Mouse (Mus musculus) mature B cell (primary cell): ENCODE results near the gene Tnfrsf9.
"Not testable (repeated sequence)": the region's sequence is repeated elsewhere in the genome, so short reads cannot be mapped to it uniquely, and the experiment has no call there.

Experiments used
- in situ Hi-C: fragments of 300-500 bp; cut with MboI; formaldehyde crosslinking; loops from 2 replicates; pipeline ENCODE4 v1.14.3; 2019

Gene Tnfrsf9

DNA sequence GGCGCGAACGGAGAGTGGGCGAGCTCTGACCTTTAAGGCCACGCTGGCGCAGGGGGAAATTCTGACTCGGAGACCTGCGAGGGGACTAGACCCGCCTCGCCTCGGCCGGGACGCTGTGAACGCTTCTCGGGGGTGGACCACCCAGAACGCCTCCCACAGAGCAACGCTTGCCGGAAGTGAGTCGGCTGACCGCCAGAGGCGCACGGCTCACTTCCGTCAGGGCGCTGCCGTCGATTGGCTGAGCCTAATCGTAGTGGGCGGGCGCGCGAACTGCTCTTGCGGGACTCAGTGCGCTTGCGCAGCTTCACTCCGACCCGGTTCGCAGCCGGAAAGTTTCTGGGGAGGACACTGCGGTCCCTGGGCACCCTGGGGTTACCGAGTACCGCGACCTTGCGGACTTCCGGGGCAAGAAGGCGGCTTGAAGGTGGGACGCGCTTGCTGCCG, at the start of gene Tnfrsf9, which contains the start of gene Park7:
TSS of gene Tnfrsf9 (plus strand) at position 273 of the 444 bp plus-strand sequence.
TSS of gene Park7 (minus strand) at position 148 of the 444 bp plus-strand sequence.
- in situ Hi-C loops = no loop called here

- in situ Hi-C loops = no loop called here
These were observed 49.0 kb upstream of the Tnfrsf9 start for GRCm38 (mm10) chr4:150865371-150865770.

- in situ Hi-C loops = no loop called here
These were observed 48.3 kb upstream of the Tnfrsf9 start for GRCm38 (mm10) chr4:150866069-150866468.

DNA sequence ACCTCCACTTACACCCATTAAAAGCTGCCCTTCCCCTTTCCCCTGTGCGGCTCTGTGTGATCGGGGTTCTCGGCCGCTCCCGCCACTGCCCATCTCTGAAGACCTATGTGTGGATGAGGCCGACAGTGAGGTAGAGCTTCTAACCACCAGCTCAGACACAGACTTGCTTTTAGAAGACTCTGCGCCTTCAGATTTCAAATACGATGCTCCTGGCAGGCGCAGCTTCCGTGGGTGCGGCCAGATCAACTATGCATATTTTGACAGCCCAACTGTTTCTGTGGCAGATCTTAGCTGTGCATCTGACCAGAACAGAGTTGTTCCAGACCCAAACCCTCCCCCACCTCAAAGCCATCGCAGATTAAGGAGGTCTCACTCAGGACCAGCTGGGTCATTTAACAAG, 47.9 kb upstream of the Tnfrsf9 start:
- in situ Hi-C loops = no loop called here

DNA sequence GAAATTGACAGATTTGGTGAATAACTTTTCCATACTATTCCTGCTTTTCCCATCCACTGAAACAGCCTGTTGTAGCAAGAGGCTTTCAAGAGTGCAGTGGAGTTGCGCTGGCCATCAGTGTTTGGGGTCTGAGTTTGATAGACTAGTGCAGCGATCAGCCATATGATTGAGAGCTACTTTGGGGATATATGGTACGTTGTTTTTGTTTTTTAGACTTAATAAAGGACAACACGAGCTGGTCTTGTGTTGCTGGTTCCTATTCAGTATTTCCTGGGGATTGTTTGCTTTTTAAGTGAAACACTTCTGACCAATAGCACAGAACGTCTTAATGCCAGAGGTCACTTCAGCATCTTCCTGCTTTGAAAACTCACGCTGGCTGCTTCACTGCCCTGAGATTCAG, 46.2 kb upstream of the Tnfrsf9 start:
- in situ Hi-C loops = no loop called here

DNA sequence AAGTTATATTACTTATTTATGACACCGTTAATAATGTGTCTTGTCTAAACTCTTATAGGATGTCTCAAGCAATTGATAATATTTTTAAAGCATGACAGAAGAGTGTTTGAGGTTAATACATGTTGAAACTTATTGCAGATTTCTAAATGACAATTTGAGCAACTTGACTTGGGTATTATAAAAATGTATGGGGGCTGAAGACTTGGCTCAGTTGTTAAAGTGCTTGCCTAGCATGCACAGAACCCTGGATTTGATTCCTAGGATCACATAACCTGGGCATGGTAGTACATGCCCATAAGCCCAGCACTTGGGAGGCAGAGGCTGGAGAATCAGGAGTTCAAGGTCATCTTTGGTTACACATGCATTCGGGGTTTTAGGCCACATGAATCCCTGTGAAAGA, 45.5 kb upstream of the Tnfrsf9 start:
- in situ Hi-C loops = no loop called here

- in situ Hi-C loops = no loop called here
These were observed 44.8 kb upstream of the Tnfrsf9 start for GRCm38 (mm10) chr4:150869276-150870197.

DNA sequence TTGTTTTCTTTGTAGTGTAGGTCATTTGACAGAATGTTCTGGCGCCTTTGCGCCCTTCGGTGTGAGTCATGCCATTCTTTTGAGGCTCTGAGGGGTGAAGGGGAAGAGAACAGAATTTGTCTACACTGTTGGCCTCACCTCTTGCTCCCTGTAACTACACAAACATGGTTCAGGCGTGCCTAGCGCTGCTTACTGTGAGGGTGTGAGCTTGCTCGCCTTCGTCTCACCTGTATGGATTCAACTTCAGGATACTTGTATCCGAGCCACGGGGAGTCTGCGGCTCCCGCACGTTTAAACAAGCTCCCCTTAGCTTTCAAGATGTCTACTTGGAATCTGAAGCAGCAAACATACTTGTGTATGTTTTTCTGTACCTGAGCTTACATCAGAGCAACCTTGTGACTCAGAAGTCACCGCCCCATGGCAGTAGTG, 43.4 kb upstream of the Tnfrsf9 start:
- in situ Hi-C loops = no loop called here

- in situ Hi-C loops = no loop called here
These were observed 42.8 kb upstream of the Tnfrsf9 start for GRCm38 (mm10) chr4:150871392-150872138.

GRCm38 (mm10) chr4:150872139-150872651, 42.2 kb upstream of the Tnfrsf9 start:
- in situ Hi-C loops = no loop called here

DNA sequence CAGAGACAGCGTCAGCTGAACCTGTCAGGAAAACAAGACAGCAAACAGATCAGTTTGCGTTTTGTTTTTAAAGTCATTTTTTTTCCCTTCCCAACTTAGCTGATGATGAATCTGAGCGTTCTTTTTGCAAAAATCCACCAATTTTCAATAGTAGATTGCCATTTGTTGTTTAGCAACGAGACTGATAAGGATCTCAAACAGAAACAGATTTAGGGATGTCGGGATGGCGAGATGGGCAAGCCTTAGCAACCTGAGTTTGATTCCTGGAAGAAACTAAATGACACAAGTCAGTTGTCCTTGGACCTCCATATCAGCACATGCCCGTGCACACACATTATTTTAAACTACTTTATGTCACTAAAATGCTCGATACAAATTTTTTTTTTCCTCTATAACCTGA, 41.7 kb upstream of the Tnfrsf9 start:
- in situ Hi-C loops = no loop called here

DNA sequence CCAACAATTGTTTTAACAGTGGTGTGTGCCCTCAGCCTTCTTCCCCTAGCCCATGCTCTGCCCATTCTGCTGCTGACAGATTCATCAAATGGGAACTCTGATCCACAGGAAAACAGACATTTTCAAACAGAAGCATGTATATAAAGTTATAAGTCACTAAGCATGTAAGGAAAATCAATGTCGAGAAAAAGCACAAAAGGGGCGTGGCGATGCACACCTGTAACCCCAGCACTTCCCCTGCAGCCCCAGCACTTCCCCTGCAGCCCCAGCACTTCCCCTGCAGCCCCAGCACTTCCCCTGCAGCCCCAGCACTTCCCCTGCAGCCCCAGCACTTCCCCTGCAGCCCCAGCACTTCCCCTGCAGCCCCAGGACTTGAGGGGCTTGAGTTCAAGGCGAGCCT, 39.9 kb upstream of the Tnfrsf9 start:
- in situ Hi-C loops = not testable (repeated sequence)

- in situ Hi-C loops = no loop called here
These were observed 39.0 kb upstream of the Tnfrsf9 start for GRCm38 (mm10) chr4:150875393-150875792.

- in situ Hi-C loops = no loop called here
These were observed 34.7 kb upstream of the Tnfrsf9 start for GRCm38 (mm10) chr4:150879631-150880030.

GRCm38 (mm10) chr4:150880364-150880763, 34.0 kb upstream of the Tnfrsf9 start:
- in situ Hi-C loops = no loop called here

- in situ Hi-C loops = no loop called here
These were observed 31.7 kb upstream of the Tnfrsf9 start for GRCm38 (mm10) chr4:150882632-150883031.

DNA sequence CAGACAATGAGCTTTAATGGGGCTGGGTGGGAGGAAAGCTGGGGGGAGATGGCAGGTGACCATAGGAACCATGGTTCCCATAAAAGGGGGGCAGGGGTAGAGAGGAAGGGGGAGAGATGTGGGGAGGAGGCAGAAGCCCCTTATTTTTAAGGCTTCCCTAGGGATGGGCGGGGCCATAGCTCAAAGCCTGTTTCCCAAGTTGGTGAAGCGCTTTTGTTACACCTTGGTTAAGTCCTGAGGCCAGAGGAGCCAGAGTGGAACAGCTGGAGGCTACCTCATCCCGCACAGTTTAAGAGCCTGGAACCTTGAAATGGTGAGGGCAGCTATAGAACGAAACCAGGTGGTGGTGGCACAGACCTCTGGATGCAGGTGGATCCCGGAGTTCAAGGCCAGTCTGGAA, 26.5 kb upstream of the Tnfrsf9 start:
- in situ Hi-C loops = no loop called here

- in situ Hi-C loops = no loop called here
These were observed 25.9 kb upstream of the Tnfrsf9 start for GRCm38 (mm10) chr4:150888492-150888891.

DNA sequence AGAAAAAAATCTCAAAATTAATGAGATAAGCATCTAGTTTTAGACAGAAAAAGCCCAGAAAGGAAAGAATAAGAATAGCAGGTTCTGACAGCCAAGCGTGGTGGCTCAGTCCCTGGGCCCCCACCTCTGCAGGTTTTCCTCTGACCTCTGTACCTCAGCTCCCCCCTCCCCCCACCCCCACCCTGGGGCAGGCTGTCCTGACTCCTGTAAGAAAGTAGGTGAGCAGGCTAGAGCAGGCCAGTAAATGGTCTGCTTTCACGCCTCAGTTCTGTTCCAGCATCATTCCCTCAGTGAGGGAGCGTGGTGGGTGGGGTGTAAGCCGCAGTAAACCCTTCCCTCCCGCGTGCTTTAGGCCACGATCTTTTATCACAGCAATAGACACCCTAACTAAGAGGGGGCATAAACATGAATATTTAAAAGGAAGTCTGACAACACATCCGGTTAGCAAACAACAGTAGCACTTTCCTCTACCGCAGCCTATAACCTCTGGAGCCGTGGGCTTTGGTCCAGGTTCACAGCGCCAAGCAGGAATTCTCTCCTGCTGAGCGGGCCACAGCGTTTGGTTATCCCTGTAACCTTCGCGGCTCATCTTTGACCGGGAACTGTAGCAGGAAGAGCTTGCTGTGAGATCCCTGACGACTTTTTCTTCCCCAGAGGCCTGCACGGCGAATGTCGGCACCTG, 24.9 kb upstream of the Tnfrsf9 start:
- in situ Hi-C loops = no loop called here

GRCm38 (mm10) chr4:150889955-150890315, 24.4 kb upstream of the Tnfrsf9 start:
- in situ Hi-C loops = loop anchor here (10.0 kb wide), 1 partner anchor 235 kb away; the partner anchor contains the start of gene Slc45a1

GRCm38 (mm10) chr4:150891308-150891707, 23.1 kb upstream of the Tnfrsf9 start:
- in situ Hi-C loops = loop anchor here (10.0 kb wide), 1 partner anchor 237 kb away; the partner anchor contains the start of gene Slc45a1
